Mouse (Mus musculus) testis, adult 2 months (tissue): ENCODE results near the gene Ahnak.

ENCODE experiments used
- CTCF ChIP-seq: fragments of 200-500 bp; IDR thresholded peaks from 2 replicates; pipeline ENCODE4 v1.5.1; 2012; ENCODE audit warnings: low read depth, mild to moderate bottlenecking, inconsistent platforms, low read length, moderate library complexity; ENCODE audit not compliant: control insufficient read depth, insufficient read depth, insufficient replicate concordance
- POLR2A ChIP-seq: fragments of 200-500 bp; IDR thresholded peaks from 2 replicates; pipeline ENCODE4 v1.6.1; 2012; ENCODE audit warnings: low read depth, mild to moderate bottlenecking, inconsistent platforms, low read length, moderate library complexity; ENCODE audit not compliant: control insufficient read depth

- no peak for TF ChIP-seq CTCF
- TF ChIP-seq POLR2A: no peak
Observed at GRCm38 (mm10) chr19:9033412-9034340, 44.6 kb downstream of the Ahnak start.
